Mouse (Mus musculus): Measurements from ENCODE around the gene Sp3.

DNA sequence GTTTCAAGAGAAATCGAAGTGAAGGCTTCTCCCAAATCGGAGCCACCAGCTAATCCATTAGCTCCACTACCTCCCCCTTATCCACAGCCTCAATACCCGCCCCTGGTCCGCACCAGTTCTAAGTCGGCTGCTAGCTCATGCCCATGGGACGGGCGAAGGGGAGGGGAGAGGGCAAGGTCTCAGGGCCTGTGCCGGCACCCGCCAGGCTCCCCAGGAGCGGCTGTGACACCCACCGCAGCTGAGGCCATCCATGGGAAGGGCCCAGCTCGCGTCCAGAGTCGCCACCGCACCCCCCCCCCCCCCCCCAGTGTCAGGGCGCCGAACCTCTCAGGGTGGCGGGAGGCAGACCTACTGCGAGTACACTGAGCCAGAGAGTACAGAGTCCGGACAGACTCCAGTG lies 32.4 kb upstream of the Sp3 start:
- TF ChIP-seq CTCF (IDR thresholded peaks at IDR 0.05; ENCODE audit: extremely low read depth, insufficient read depth, low read length), result no peak
- no peak for TF ChIP-seq POLR2A (IDR thresholded peaks at IDR 0.05; ENCODE audit: extremely low read depth, insufficient read depth, low read length)

Data from cortical plate, adult 2 months (tissue).